Mouse (Mus musculus) heart, embryonic 11.5 days (tissue): ENCODE results near the gene Gm10799. TPM values are rescaled to one million over a fixed set of nuclear protein-coding genes. Genes with fewer than 3 reads are reported as not detected.

Source experiments
- ATAC-seq: fragments of 200-750 bp; cut with Nextera tagmentation; replicated peaks from 2 replicates; pipeline ENCODE4 v1.8.0; 2017; ENCODE audit warnings: moderate library complexity; ENCODE audit not compliant: insufficient number of reproducible peaks, low FRiP score, low TSS enrichment
- H3K27ac ChIP-seq: fragments of 300-500 bp; sonication (generic); 2 replicates; pipeline ENCODE4 v1.5.1; 2014; ENCODE audit warnings: mild to moderate bottlenecking, low read depth, low read length
- H3K27me3 ChIP-seq: fragments of 300-500 bp; sonication (generic); 2 replicates; pipeline ENCODE4 v1.6.1; 2014; ENCODE audit warnings: mild to moderate bottlenecking, low read length, mixed read lengths; ENCODE audit not compliant: control insufficient read depth, insufficient read depth
- H3K36me3 ChIP-seq: fragments of 300-500 bp; sonication (generic); 2 replicates; pipeline ENCODE4 v1.6.1; 2014; ENCODE audit warnings: mild to moderate bottlenecking, low read length, moderate library complexity, mixed read lengths; ENCODE audit not compliant: control insufficient read depth, insufficient read depth
- H3K4me1 ChIP-seq: fragments of 300-500 bp; sonication (generic); 2 replicates; pipeline ENCODE4 v1.6.1; 2014; ENCODE audit warnings: low read length; ENCODE audit not compliant: control insufficient read depth, insufficient read depth
- H3K4me2 ChIP-seq: fragments of 300-500 bp; sonication (generic); 2 replicates; pipeline ENCODE4 v1.6.1; 2014; ENCODE audit warnings: mild to moderate bottlenecking, moderate library complexity
- H3K4me3 ChIP-seq: fragments of 300-500 bp; sonication (generic); 2 replicates; pipeline ENCODE4 v1.5.1; 2014; ENCODE audit warnings: low read depth, low read length
- H3K9ac ChIP-seq: fragments of 300-500 bp; sonication (generic); 2 replicates; pipeline ENCODE4 v1.6.1; 2014; ENCODE audit warnings: mild to moderate bottlenecking, low read depth, low read length, moderate library complexity
- H3K9me3 ChIP-seq: fragments of 300-500 bp; sonication (generic); replicated peaks from 2 replicates; pipeline ENCODE4 v1.6.1; 2016; ENCODE audit warnings: low read length; ENCODE audit not compliant: control insufficient read depth
- WGBS: fragments of 180-500 bp; shearing (Covaris S2); extraction: QIAGEN DNeasy Blood & Tissue Kit; methylation state at CpG from one replicate; pipeline ENCODE4 v1.1.7; 2014; ENCODE audit not compliant: insufficient replicate concordance; 5-methylcytosine and 5-hydroxymethylcytosine counted together
- polyA plus RNA-seq: library from polyadenylated mRNA; unstranded; fragments of >200 nt; fragmentation: Nextera tagmentation; extraction: Ambion mirVana; gene quantifications from 2 replicates; pipeline ENCODE4 v1.2.1, GENCODE M21; 2014

Gene Gm10799
- polyA plus RNA-seq, 1 experiment from 2014 or later = not detected

- peak within 1 kb of the TSS; percentile 43; the same call in 1 of the 2 replicates for H3K27ac ChIP-seq
- H3K4me2 ChIP-seq = peak within 1 kb of the TSS; percentile 79
- peak within 1 kb of the TSS; percentile 98 for H3K9ac ChIP-seq
- H3K4me1 ChIP-seq = peaks cover 12% of the 10 kb centered on the region
- H3K36me3 ChIP-seq = no peaks in the 10 kb centered on the region
- WGBS = under 1% methylated on average over 43 of the region's 44 CpGs
- H3K4me3 ChIP-seq = peak within 1 kb of the TSS; percentile 97
- ATAC-seq = peak; percentile 96
- H3K27me3 ChIP-seq = no peaks in the 10 kb centered on the region
- H3K9me3 ChIP-seq = no peaks in the 10 kb centered on the region
Measured at GRCm38 (mm10) chr2:104027458-104028138, 40.8 kb downstream of the Gm10799 start, which contains the start of gene Fbxo3. Gene Fbxo3, plus strand, starts transcription at chr2:104027721.

GRCm38 (mm10) chr2:104024656-104025055 is 43.7 kb downstream of the Gm10799 start:
- peaks cover 9% of the 10 kb centered on the region for H3K4me1 ChIP-seq
- H3K9ac ChIP-seq = no peak overlapping the region
- no peaks in the 10 kb centered on the region for H3K27me3 ChIP-seq
- ATAC-seq = no peak
- H3K9me3 ChIP-seq = no peaks in the 10 kb centered on the region
- no peak overlapping the region for H3K4me2 ChIP-seq
- H3K4me3 ChIP-seq = no peak overlapping the region
- no peak overlapping the region for H3K27ac ChIP-seq
- H3K36me3 ChIP-seq = no peaks in the 10 kb centered on the region
- 80% methylated on average over 4 of the region's 4 CpGs for WGBS

- Histone ChIP-seq H3K36me3 (no peaks in the 10 kb centered on the region), H3K4me1 (no peaks in the 10 kb centered on the region), H3K27ac (no peak overlapping the region), H3K27me3 (no peaks in the 10 kb centered on the region), H3K4me3 (no peak overlapping the region), H3K9me3 (no peaks in the 10 kb centered on the region), H3K4me2 (no peak overlapping the region), H3K9ac (no peak overlapping the region)
- ATAC-seq = no peak
- 80% methylated on average over 7 of the region's 7 CpGs for WGBS
Measured at GRCm38 (mm10) chr2:104023096-104023495, 45.3 kb downstream of the Gm10799 start.

Other genes starting within 250 kb of the Gm10799 start
- gene Lmo2, start 110.6 kb downstream of the Gm10799 start, polyA plus RNA-seq = 27.9 TPM in 2 replicates
- gene Fbxo3, start 40.8 kb downstream of the Gm10799 start, polyA plus RNA-seq = 43.2 and 46.8 TPM in 2 replicates
- 1.1 and 2.2 TPM in 2 replicates for gene 4931422A03Rik, start 40.2 kb downstream of the Gm10799 start, polyA plus RNA-seq
- not detected in 2 replicates for gene Gm10912, start 2.7 kb downstream of the Gm10799 start, polyA plus RNA-seq
- gene Cd59b, start 1.3 kb upstream of the Gm10799 start, polyA plus RNA-seq = 8.7 and 15.7 TPM in 2 replicates
- gene Cd59a, start 27.3 kb upstream of the Gm10799 start, polyA plus RNA-seq = 89.4 and 89.9 TPM in 2 replicates
- gene A930018P22Rik, start 54.2 kb upstream of the Gm10799 start, polyA plus RNA-seq = 0.46 and 0.53 TPM in 2 replicates